Mouse (Mus musculus): ENCODE results near the gene Olfr924. TPM values are rescaled to one million over a fixed set of nuclear protein-coding genes. Genes with fewer than 3 reads are reported as not detected.

Gene Olfr924
- polyA plus RNA-seq (2012): not detected in 2 replicates

DNA sequence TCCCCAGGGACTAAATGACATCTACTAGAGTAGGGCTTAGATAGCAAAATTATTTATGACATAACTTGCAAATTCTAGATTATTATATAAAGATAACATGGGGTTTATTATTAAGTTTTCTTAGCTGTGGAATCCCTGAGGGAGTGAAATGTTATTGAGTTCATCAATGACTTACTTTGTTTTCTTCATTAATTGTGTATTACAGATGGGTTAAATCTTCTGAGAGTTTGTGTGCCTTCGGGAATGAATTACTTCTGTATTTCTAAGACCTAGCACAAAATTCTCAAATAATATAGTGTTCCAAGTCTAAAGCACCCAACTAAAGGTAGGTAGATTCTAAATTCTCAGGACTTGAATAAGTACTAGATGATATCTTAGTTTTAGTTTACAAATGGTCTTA is at the start of gene Olfr924:
TSS of gene Olfr924 (plus strand) at position 301 of the 400 bp plus-strand sequence.

DNA sequence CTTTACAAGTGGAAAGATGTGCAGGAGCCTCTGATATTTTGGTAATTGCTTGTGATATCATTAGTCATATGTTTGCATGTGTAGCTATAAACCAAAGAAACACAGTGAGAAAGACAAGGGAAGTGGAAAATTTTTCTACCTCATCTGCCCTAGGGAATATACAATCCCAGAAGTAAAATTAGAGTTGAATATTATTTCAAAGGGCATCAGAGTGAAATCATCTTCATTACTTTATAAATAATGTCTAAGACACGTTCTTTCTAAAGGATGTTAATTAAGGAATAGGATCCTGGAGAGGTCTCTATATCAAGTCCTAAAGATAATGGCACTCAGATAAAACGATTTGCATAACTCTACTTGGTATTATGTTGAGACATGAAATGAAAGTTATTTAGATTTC is 29.9 kb upstream of the Olfr924 start, which contains the start of gene Olfr922:
TSS of gene Olfr922 (plus strand) at position 301 of the 400 bp plus-strand sequence.

GRCm38 (mm10) chr9:38826245-38826644 is 18.0 kb upstream of the Olfr924 start, which contains the start of gene Olfr923:
Gene Olfr923 (plus strand): TSS chr9:38826545.

DNA sequence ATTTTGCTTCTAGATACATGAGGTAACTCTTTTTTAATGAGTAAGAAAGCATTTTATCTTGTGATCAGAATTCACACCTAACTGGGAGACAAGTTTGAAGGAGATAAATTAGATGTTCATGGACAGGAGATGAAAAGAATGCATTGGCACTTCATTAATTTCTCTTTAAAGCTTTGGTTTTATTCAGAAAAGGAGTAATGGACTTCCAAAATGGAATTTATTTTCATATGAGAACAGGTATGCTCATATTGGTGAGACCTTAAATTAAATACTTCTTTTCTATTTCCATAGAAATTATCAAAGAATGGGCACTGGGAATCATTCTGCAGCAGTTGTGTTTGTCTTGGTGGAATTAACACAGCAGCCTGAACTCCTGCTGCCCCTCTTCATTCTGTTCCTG is 10.5 kb downstream of the Olfr924 start, which contains the start of gene Olfr26:
TSS of gene Olfr26 (plus strand) at position 301 of the 400 bp plus-strand sequence.

DNA sequence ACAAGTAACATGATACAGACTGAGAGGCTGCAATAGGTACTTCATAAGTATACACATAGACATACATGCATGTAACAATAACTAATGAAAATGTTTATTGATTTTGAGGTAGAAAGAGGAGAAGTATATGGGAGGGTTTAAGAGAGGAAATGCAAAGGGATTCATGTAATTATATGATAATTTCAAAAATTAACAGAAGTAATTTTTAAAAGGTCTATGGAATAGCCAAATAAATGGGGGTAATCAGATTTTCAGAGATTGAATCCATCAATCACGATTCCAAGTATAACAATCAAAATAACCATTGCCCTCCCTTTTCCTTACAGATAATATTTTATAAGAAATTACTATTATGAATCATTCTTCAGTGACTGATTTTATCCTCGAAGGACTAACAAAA is 32.6 kb downstream of the Olfr924 start, which contains the start of gene Olfr926:
TSS of gene Olfr926 (plus strand) at position 301 of the 400 bp plus-strand sequence.

Other genes with a start within 250 kb of the Olfr924 start
- not detected in 2 replicates for gene Olfr914, start 239.3 kb upstream of the Olfr924 start, polyA plus RNA-seq (2012)
- not detected in 2 replicates for gene Olfr916, start 184.6 kb upstream of the Olfr924 start, polyA plus RNA-seq (2012)
- gene Olfr917, start 178.6 kb upstream of the Olfr924 start, polyA plus RNA-seq (2012): not detected in 2 replicates
- gene Olfr918, start 169.8 kb upstream of the Olfr924 start, polyA plus RNA-seq (2012): not detected in 2 replicates
- gene Olfr919, start 140.8 kb upstream of the Olfr924 start, polyA plus RNA-seq (2012): not detected in 2 replicates
- 0.67 and 1.2 TPM in 2 replicates for gene Vwa5a, start 126.2 kb upstream of the Olfr924 start, polyA plus RNA-seq (2012)
- 0.03 TPM in 1 of 2 replicates, not detected in the other for gene Olfr920, start 92.2 kb upstream of the Olfr924 start, polyA plus RNA-seq (2012)
- gene Olfr921, start 71.4 kb upstream of the Olfr924 start, polyA plus RNA-seq (2012): not detected in 2 replicates
- gene Olfr922, start 29.8 kb upstream of the Olfr924 start, polyA plus RNA-seq (2012): not detected in 2 replicates
- not detected in 2 replicates for gene Olfr923, start 17.9 kb upstream of the Olfr924 start, polyA plus RNA-seq (2012)
- not detected in 2 replicates for gene Olfr26, start 10.6 kb downstream of the Olfr924 start, polyA plus RNA-seq (2012)
- 0.11 TPM in 1 of 2 replicates, not detected in the other for gene Olfr926, start 32.7 kb downstream of the Olfr924 start, polyA plus RNA-seq (2012)
- not detected in 2 replicates for gene Olfr930, start 85.4 kb downstream of the Olfr924 start, polyA plus RNA-seq (2012)
- not detected in 2 replicates for gene Olfr933, start 127.9 kb downstream of the Olfr924 start, polyA plus RNA-seq (2012)
- gene Olfr934, start 143.9 kb downstream of the Olfr924 start, polyA plus RNA-seq (2012): not detected in 2 replicates
- gene Olfr935, start 155.2 kb downstream of the Olfr924 start, polyA plus RNA-seq (2012): not detected in 2 replicates
- not detected in 2 replicates for gene Olfr146, start 178.9 kb downstream of the Olfr924 start, polyA plus RNA-seq (2012)
- gene Olfr937, start 220.5 kb downstream of the Olfr924 start, polyA plus RNA-seq (2012): not detected in 2 replicates
- not detected in 2 replicates for gene Olfr938, start 234.4 kb downstream of the Olfr924 start, polyA plus RNA-seq (2012)